Mouse (Mus musculus): ENCODE measurements around the gene Serpinb9b. TPM values are rescaled to one million over a fixed set of nuclear protein-coding genes. Genes with fewer than 3 reads are reported as not detected.

Serpinb9b gene
- polyA plus RNA-seq, 1 experiment = 0.08 TPM

DNA sequence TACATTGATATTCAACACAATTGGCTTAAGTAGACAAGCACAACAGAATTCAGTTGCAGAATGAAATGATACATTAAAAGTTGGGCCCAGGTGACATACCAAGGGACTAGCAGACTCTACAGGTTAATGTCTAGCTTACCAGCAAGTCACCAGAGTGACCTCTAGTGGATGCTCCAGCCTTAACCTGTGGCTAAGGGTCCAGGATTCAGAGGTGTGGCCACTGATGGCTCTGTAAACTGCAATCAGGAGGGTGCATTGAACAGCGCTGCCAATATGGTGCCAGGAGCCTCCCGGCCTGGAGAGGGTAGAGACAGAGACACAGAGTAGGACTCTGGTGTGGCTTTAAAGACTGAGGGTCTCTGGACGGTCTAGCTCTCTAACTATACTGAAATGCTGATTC is 53.1 kb downstream of the Serpinb9b start:
- H3K27me3 ChIP-seq (replicated peaks; ENCODE audit: control insufficient read depth, insufficient read depth, low read length) = no peaks in the 10 kb centered on the region
- 23% methylated on average over 3 of the region's 3 CpGs for WGBS
- H3K27ac ChIP-seq (ENCODE audit: insufficient read depth, low read depth, low read length) = no peak overlapping the region
- peak; percentile 44 for TF ChIP-seq CTCF (conservative IDR thresholded peaks at IDR 0.05; ENCODE audit: insufficient read depth, insufficient read length, low read depth, low read length)
- no peak for TF ChIP-seq POLR2A (IDR thresholded peaks at IDR 0.05; ENCODE audit: low read depth, low read length)
- no peak overlapping the region for H3K4me3 ChIP-seq (ENCODE audit: insufficient read depth, low read depth, low read length)
- H3K36me3 ChIP-seq (ENCODE audit: control insufficient read depth, insufficient read depth, low read length) = no peaks in the 10 kb centered on the region
- DNase-seq = peak; percentile 32
- no peaks in the 10 kb centered on the region for H3K4me1 ChIP-seq (ENCODE audit: control insufficient read depth, insufficient read depth, low read length)

- no peak for DNase-seq
- TF ChIP-seq POLR2A (IDR thresholded peaks at IDR 0.05; ENCODE audit: low read depth, low read length) (no peak), CTCF (conservative IDR thresholded peaks at IDR 0.05; ENCODE audit: insufficient read depth, insufficient read length, low read depth, low read length) (no peak)
- Histone ChIP-seq H3K27ac (ENCODE audit: insufficient read depth, low read depth, low read length) (no peak overlapping the region), H3K36me3 (ENCODE audit: control insufficient read depth, insufficient read depth, low read length) (no peaks in the 10 kb centered on the region), H3K4me1 (ENCODE audit: control insufficient read depth, insufficient read depth, low read length) (no peaks in the 10 kb centered on the region), H3K27me3 (replicated peaks; ENCODE audit: control insufficient read depth, insufficient read depth, low read length) (no peaks in the 10 kb centered on the region), H3K4me3 (ENCODE audit: insufficient read depth, low read depth, low read length) (no peak overlapping the region)
- WGBS = 39% methylated on average over 2 of the region's 2 CpGs
These were observed 56.6 kb downstream of the Serpinb9b start for GRCm38 (mm10) chr13:33083834-33084233.

GRCm38 (mm10) chr13:33084975-33085694 is 57.9 kb downstream of the Serpinb9b start:
- 54% methylated on average over 5 of the region's 5 CpGs for WGBS
- no peak for TF ChIP-seq CTCF (conservative IDR thresholded peaks at IDR 0.05; ENCODE audit: insufficient read depth, insufficient read length, low read depth, low read length)
- TF ChIP-seq POLR2A (IDR thresholded peaks at IDR 0.05; ENCODE audit: low read depth, low read length) = no peak
- no peaks in the 10 kb centered on the region for H3K36me3 ChIP-seq (ENCODE audit: control insufficient read depth, insufficient read depth, low read length)
- no peaks in the 10 kb centered on the region for H3K4me1 ChIP-seq (ENCODE audit: control insufficient read depth, insufficient read depth, low read length)
- H3K4me3 ChIP-seq (ENCODE audit: insufficient read depth, low read depth, low read length) = no peak overlapping the region
- no peaks in the 10 kb centered on the region for H3K27me3 ChIP-seq (replicated peaks; ENCODE audit: control insufficient read depth, insufficient read depth, low read length)
- no peak for DNase-seq
- H3K27ac ChIP-seq (ENCODE audit: insufficient read depth, low read depth, low read length) = no peak overlapping the region

DNA sequence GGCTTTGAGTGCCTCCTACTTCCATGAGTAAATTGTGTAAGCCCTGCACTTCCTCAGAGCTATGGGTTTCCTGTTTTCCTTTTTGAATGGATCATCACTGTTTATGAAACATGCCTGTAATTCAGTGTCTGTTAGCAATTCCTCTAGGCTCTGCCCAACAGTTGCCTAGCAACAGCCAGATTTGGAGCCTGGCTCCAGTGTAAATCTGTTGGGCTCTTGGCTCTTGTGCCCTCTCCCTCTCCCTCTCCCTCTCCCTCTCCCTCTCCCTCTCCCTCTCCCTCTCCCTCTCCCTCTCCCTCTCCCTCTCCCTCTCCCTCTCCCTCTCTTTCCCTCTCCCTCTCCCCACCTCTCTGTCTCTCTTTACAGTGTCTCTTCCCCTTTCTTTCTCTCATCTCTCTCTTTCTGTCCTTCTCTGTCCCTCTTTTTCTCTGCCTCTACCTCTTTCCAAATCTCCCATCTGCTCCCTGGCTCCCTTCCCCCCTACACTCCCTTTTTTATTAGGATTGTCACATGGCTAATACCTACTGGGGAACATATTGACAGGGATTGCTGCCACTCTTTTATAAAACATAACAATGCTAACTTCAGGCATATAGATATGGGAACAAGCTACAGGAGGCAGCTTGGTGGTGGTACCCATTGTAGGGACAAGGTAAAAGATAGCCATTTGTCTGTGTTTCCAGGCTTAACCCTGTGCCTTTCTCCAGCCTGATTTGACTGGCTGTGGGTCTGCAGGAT is 58.6 kb downstream of the Serpinb9b start:
- Histone ChIP-seq H3K4me1 (ENCODE audit: control insufficient read depth, insufficient read depth, low read length) (no peaks in the 10 kb centered on the region), H3K27ac (ENCODE audit: insufficient read depth, low read depth, low read length) (no peak overlapping the region), H3K36me3 (ENCODE audit: control insufficient read depth, insufficient read depth, low read length) (no peaks in the 10 kb centered on the region), H3K4me3 (ENCODE audit: insufficient read depth, low read depth, low read length) (no peak overlapping the region), H3K27me3 (replicated peaks; ENCODE audit: control insufficient read depth, insufficient read depth, low read length) (no peaks in the 10 kb centered on the region)
- no peak for TF ChIP-seq POLR2A (IDR thresholded peaks at IDR 0.05; ENCODE audit: low read depth, low read length)
- no peak for TF ChIP-seq CTCF (conservative IDR thresholded peaks at IDR 0.05; ENCODE audit: insufficient read depth, insufficient read length, low read depth, low read length)
- no peak for DNase-seq

- Histone ChIP-seq H3K4me3 (ENCODE audit: insufficient read depth, low read depth, low read length) (no peak overlapping the region), H3K4me1 (ENCODE audit: control insufficient read depth, insufficient read depth, low read length) (no peaks in the 10 kb centered on the region), H3K27ac (ENCODE audit: insufficient read depth, low read depth, low read length) (no peak overlapping the region), H3K36me3 (ENCODE audit: control insufficient read depth, insufficient read depth, low read length) (no peaks in the 10 kb centered on the region), H3K27me3 (replicated peaks; ENCODE audit: control insufficient read depth, insufficient read depth, low read length) (no peaks in the 10 kb centered on the region)
- no peak for TF ChIP-seq CTCF (conservative IDR thresholded peaks at IDR 0.05; ENCODE audit: insufficient read depth, insufficient read length, low read depth, low read length)
- no peak for TF ChIP-seq POLR2A (IDR thresholded peaks at IDR 0.05; ENCODE audit: low read depth, low read length)
- 55% methylated on average over 3 of the region's 3 CpGs for WGBS
- DNase-seq = no peak
These were observed 62.4 kb downstream of the Serpinb9b start for GRCm38 (mm10) chr13:33089566-33089965.

DNA sequence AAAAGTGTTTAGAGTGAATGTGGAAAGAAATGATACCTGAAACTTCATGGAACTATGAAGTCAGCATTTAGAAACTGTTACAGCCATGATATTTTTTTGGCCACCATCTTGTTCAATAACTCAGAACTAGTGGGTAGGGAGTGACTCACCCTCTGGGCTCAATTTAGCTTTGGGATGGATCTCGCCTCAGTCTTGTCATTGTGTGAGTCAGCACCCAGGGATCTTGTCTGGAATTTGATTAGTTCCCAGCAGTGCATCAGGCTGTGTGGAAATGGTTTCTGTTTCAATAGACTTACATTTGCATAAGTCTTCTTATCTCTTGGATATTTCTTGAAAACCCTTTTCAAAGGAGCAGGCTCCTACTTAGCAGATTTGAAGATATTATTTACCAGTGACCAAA is 63.3 kb downstream of the Serpinb9b start:
- no peaks in the 10 kb centered on the region for H3K36me3 ChIP-seq (ENCODE audit: control insufficient read depth, insufficient read depth, low read length)
- TF ChIP-seq CTCF (conservative IDR thresholded peaks at IDR 0.05; ENCODE audit: insufficient read depth, insufficient read length, low read depth, low read length) (no peak), POLR2A (IDR thresholded peaks at IDR 0.05; ENCODE audit: low read depth, low read length) (no peak)
- H3K4me1 ChIP-seq (ENCODE audit: control insufficient read depth, insufficient read depth, low read length) = no peaks in the 10 kb centered on the region
- 89% methylated on average over 1 of the region's 1 CpGs for WGBS
- H3K27ac ChIP-seq (ENCODE audit: insufficient read depth, low read depth, low read length) = no peak overlapping the region
- H3K4me3 ChIP-seq (ENCODE audit: insufficient read depth, low read depth, low read length) = no peak overlapping the region
- H3K27me3 ChIP-seq (replicated peaks; ENCODE audit: control insufficient read depth, insufficient read depth, low read length) = no peaks in the 10 kb centered on the region
- DNase-seq = no peak

DNA sequence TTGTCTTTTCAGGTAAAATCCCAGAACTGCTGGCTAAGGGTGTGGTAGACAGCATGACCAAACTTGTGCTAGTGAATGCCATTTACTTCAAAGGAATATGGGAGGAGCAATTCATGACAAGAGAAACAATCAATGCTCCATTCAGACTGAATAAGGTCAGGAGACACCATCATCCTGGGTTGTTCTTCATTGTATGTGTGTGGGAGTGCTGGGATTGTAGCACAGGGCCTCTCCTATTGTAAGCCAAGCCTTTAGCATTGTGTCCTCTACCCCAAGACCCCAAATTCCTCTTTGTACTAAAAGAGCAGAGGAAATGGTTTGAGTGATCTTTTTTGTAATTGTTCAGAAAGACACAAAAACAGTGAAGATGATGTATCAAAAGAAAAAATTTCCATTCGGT is 64.1 kb downstream of the Serpinb9b start:
- Histone ChIP-seq H3K27me3 (replicated peaks; ENCODE audit: control insufficient read depth, insufficient read depth, low read length) (no peaks in the 10 kb centered on the region), H3K36me3 (ENCODE audit: control insufficient read depth, insufficient read depth, low read length) (no peaks in the 10 kb centered on the region), H3K4me3 (ENCODE audit: insufficient read depth, low read depth, low read length) (no peak overlapping the region), H3K27ac (ENCODE audit: insufficient read depth, low read depth, low read length) (no peak overlapping the region), H3K4me1 (ENCODE audit: control insufficient read depth, insufficient read depth, low read length) (no peaks in the 10 kb centered on the region)
- WGBS = 92% methylated on average over 1 of the region's 1 CpGs
- no peak for DNase-seq
- TF ChIP-seq POLR2A (IDR thresholded peaks at IDR 0.05; ENCODE audit: low read depth, low read length) (no peak), CTCF (conservative IDR thresholded peaks at IDR 0.05; ENCODE audit: insufficient read depth, insufficient read length, low read depth, low read length) (no peak)

Other genes starting within 250 kb of the Serpinb9b start
- 0.12 and 0.66 TPM in 2 replicates for gene Mylk4, start 243.5 kb upstream of the Serpinb9b start, polyA plus RNA-seq (2012; rRNA removed)
- 25.5 and 27.6 TPM in 2 replicates for gene Wrnip1, start 225.4 kb upstream of the Serpinb9b start, polyA plus RNA-seq (2012; rRNA removed)
- not detected in 2 replicates for gene D930007J09Rik, start 224.6 kb upstream of the Serpinb9b start, polyA plus RNA-seq (2012; rRNA removed)
- gene Serpinb1a, start 176.2 kb upstream of the Serpinb9b start, polyA plus RNA-seq (2012; rRNA removed) = 6.9 and 7.7 TPM in 2 replicates
- gene Serpinb1c, start 129.2 kb upstream of the Serpinb9b start, polyA plus RNA-seq (2012; rRNA removed) = 0.11 TPM in 1 of 2 replicates, not detected in the other
- 6.1 and 7.1 TPM in 2 replicates for gene Serpinb6b, start 62.2 kb upstream of the Serpinb9b start, polyA plus RNA-seq (2012; rRNA removed)
- 9.7 and 14.2 TPM in 2 replicates for gene Serpinb9, start 24.2 kb upstream of the Serpinb9b start, polyA plus RNA-seq (2012; rRNA removed)
- not detected in 2 replicates for gene Serpinb1b, start 51.2 kb downstream of the Serpinb9b start, polyA plus RNA-seq (2012; rRNA removed)
- not detected in 2 replicates for gene Serpinb9c, start 132.3 kb downstream of the Serpinb9b start, polyA plus RNA-seq (2012; rRNA removed)
- not detected in 2 replicates for gene Serpinb9d, start 165.5 kb downstream of the Serpinb9b start, polyA plus RNA-seq (2012; rRNA removed)
- not detected in 2 replicates for gene Serpinb9e, start 222.2 kb downstream of the Serpinb9b start, polyA plus RNA-seq (2012; rRNA removed)

All from kidney, adult 2 months (tissue).